Comparison of ENCODE assay signal across 8 mouse cellular contexts in the genomic region with DNA sequence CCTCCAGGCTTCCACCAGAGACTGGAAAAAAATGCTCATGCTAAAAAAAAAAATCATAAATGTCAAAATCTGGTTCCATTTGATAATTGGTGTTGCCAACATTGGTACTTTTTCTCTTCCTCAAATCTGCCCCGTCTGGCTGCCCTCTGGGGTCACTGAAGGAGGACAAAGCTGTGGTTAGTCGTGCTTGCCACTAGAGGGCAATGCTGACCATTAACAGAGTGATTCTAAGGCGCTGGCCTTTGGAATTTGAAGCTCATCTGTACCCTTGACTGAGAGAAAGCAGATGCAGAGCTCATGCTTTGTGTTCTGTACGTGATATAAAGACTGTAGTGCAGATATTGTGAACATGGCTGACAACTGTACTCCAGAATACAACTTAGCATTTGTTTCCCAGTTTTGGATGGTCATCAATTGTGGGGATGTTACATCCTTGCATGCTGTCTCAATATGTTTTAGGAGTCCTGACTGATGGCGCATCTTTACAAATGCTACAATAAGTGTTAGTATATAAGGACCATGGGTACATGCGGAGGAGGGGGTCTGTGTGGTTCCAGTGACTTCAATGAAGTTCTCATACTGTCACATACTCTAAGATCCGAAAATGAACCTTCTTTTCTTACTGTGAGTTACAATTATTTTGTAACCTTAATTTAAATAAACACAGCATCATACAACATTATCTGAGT.
DNase-seq lines count a peak whose midpoint lies in the region; ATAC-seq lines count a peak whose summit lies in the region.

No protein-coding gene starts in this region.

- no peaks in the 10 kb centered on the region for H3K36me3 ChIP-seq in forebrain, embryonic 16.5 days (ENCODE audit: control insufficient read depth, insufficient read depth)
- H3K36me3 ChIP-seq in hindbrain, embryonic 15.5 days = no peaks in the 10 kb centered on the region
- H3K36me3 ChIP-seq in stomach, embryonic 14.5 days (ENCODE audit: control insufficient read depth, insufficient read depth, low read length) = no peaks in the 10 kb centered on the region

- H3K4me3 ChIP-seq in forebrain, embryonic 16.5 days (replicated peaks; ENCODE audit: low read length) = no peak overlapping the region
- H3K4me3 ChIP-seq in hindbrain, embryonic 15.5 days = no peak overlapping the region
- H3K4me3 ChIP-seq in stomach, embryonic 14.5 days (ENCODE audit: low read depth, low read length) = no peak overlapping the region

- no peaks in the 10 kb centered on the region for H3K27me3 ChIP-seq in forebrain, embryonic 16.5 days (replicated peaks; ENCODE audit: control insufficient read depth, insufficient read depth, low read length)
- no peaks in the 10 kb centered on the region for H3K27me3 ChIP-seq in hindbrain, embryonic 15.5 days
- H3K27me3 ChIP-seq in stomach, embryonic 14.5 days (ENCODE audit: control insufficient read depth, insufficient read depth, low read length) = no peaks in the 10 kb centered on the region

- no peak overlapping the region for H3K4me2 ChIP-seq in forebrain, embryonic 16.5 days (ENCODE audit: low read length)
- no peak overlapping the region for H3K4me2 ChIP-seq in hindbrain, embryonic 15.5 days
- H3K4me2 ChIP-seq in stomach, embryonic 14.5 days (replicated peaks; ENCODE audit: low read depth, low read length) = no peak overlapping the region

- no peak overlapping the region for H3K9ac ChIP-seq in forebrain, embryonic 16.5 days (replicated peaks; ENCODE audit: low read depth, low read length)
- H3K9ac ChIP-seq in hindbrain, embryonic 15.5 days = no peak overlapping the region
- no peak overlapping the region for H3K9ac ChIP-seq in stomach, embryonic 14.5 days (replicated peaks; ENCODE audit: low read depth, low read length)

- no peaks in the 10 kb centered on the region for H3K9me3 ChIP-seq in forebrain, embryonic 16.5 days (ENCODE audit: control insufficient read depth, low read length)
- no peaks in the 10 kb centered on the region for H3K9me3 ChIP-seq in hindbrain, embryonic 15.5 days
- no peaks in the 10 kb centered on the region; the same call in 1 of the 2 replicates for H3K9me3 ChIP-seq in stomach, embryonic 14.5 days (ENCODE audit: control insufficient read depth, low read depth, low read length)

- no peaks in the 10 kb centered on the region for H3K4me1 ChIP-seq in forebrain, embryonic 16.5 days (replicated peaks; ENCODE audit: control insufficient read depth, insufficient read depth, low read length)
- H3K4me1 ChIP-seq in hindbrain, embryonic 15.5 days (replicated peaks) = no peaks in the 10 kb centered on the region
- H3K4me1 ChIP-seq in stomach, embryonic 14.5 days (ENCODE audit: control insufficient read depth, insufficient read depth, low read length) = no peaks in the 10 kb centered on the region

- peak; percentile 47 for DNase-seq in gastrocnemius, adult 18-20 months (ENCODE audit: low spot score)
- DNase-seq in gastrocnemius, adult 8-10 months (ENCODE audit: low spot score in 2 of 2) = no peak
- DNase-seq in left cerebral cortex, adult 11 months (ENCODE audit: low spot score) = peak; percentile 8
- DNase-seq in mesoderm, embryonic 11.5 days (ENCODE audit: low read depth, low spot score) = peak; percentile 80

- H3K27ac ChIP-seq in forebrain, embryonic 16.5 days (ENCODE audit: low read length) = no peak overlapping the region
- no peak overlapping the region for H3K27ac ChIP-seq in hindbrain, embryonic 15.5 days (replicated peaks)
- no peak overlapping the region for H3K27ac ChIP-seq in stomach, embryonic 14.5 days (ENCODE audit: low read length)

- 38% methylated on average over 7 of the region's 7 CpGs for WGBS in forebrain, embryonic 16.5 days
- 40% methylated on average over 7 of the region's 7 CpGs for WGBS in hindbrain, embryonic 15.5 days
- WGBS in stomach, embryonic 14.5 days = 39% methylated on average over 7 of the region's 7 CpGs

- peak; percentile 79 for ATAC-seq in cerebellum, adult (ENCODE audit: insufficient number of reproducible peaks, low FRiP score, low TSS enrichment)
- ATAC-seq in forebrain, embryonic 16.5 days = peak; percentile 94
- ATAC-seq in hindbrain, embryonic 15.5 days (ENCODE audit: low FRiP score, low read depth) = peak; percentile 89
- ATAC-seq in stomach, embryonic 14.5 days (ENCODE audit: insufficient number of reproducible peaks, insufficient read depth, low FRiP score, low read depth) = peak; percentile 79; the same call in 1 of the 2 replicates

Comparison
In these comparisons a context has a peak if more than half of its experiments do, and no peak if none do; other contexts are left out.
1. DNase-seq: peak in gastrocnemius, adult 18-20 months (single experiment), left cerebral cortex, adult 11 months (single experiment) and mesoderm, embryonic 11.5 days (single experiment); none in gastrocnemius, adult 8-10 months (0 of 2).
2. Peak in every context shown above with its lines, with median percentiles within 50 percentile points of each other: ATAC-seq.